Mouse (Mus musculus): ENCODE results near the gene Tctn3. TPM values are rescaled to one million over a fixed set of nuclear protein-coding genes. Genes with fewer than 3 reads are reported as not detected.
A peak's percentile ranks its signal among the peaks of the same experiment; 100 is the strongest.
"Not testable (repeated sequence)": the region's sequence is repeated elsewhere in the genome, so short reads cannot be mapped to it uniquely, and the experiment has no call there.

The Tctn3 gene
- total RNA-seq, 4 experiments from 2014 or later, result 1.1 to 2.2 (median 1.6) TPM

- no peak for DNase-seq (ENCODE audit: low spot score in 2 of 2)
Observed at GRCm38 (mm10) chr19:40628950-40629349, 16.9 kb upstream of the Tctn3 start.

- no peak for DNase-seq (ENCODE audit: low spot score in 2 of 2)
Observed at GRCm38 (mm10) chr19:40625935-40626334, 13.9 kb upstream of the Tctn3 start.

- DNase-seq (ENCODE audit: low spot score in 2 of 2), result not testable (repeated sequence)
Observed at GRCm38 (mm10) chr19:40621616-40622015, 9.6 kb upstream of the Tctn3 start.

- no peak for DNase-seq (ENCODE audit: low spot score in 2 of 2)
Observed at GRCm38 (mm10) chr19:40616021-40616420, 4.0 kb upstream of the Tctn3 start.

GRCm38 (mm10) chr19:40614811-40615210, 2.8 kb upstream of the Tctn3 start:
- DNase-seq (ENCODE audit: low spot score in 2 of 2), result no peak

GRCm38 (mm10) chr19:40607676-40608075, 4.4 kb downstream of the Tctn3 start:
- no peak for DNase-seq (ENCODE audit: low spot score in 2 of 2)

- DNase-seq (ENCODE audit: low spot score in 2 of 2), result no peak
Observed at GRCm38 (mm10) chr19:40605189-40605588, 6.8 kb downstream of the Tctn3 start.

GRCm38 (mm10) chr19:40601870-40602269, 10.2 kb downstream of the Tctn3 start:
- DNase-seq (ENCODE audit: low spot score in 2 of 2), result no peak

GRCm38 (mm10) chr19:40600846-40601245, 11.2 kb downstream of the Tctn3 start:
- not testable (repeated sequence) for DNase-seq (ENCODE audit: low spot score in 2 of 2)

GRCm38 (mm10) chr19:40595831-40596230, 16.2 kb downstream of the Tctn3 start:
- DNase-seq (ENCODE audit: low spot score in 2 of 2), result no peak

- no peak for DNase-seq (ENCODE audit: low spot score in 2 of 2)
Observed at GRCm38 (mm10) chr19:40595231-40595630, 16.8 kb downstream of the Tctn3 start.

- DNase-seq (ENCODE audit: low spot score in 2 of 2), result no peak
Observed at GRCm38 (mm10) chr19:40589530-40589880, 22.5 kb downstream of the Tctn3 start.

- peak; percentile 77 to 79 for DNase-seq (ENCODE audit: low spot score in 2 of 2)
Observed at GRCm38 (mm10) chr19:40588847-40589529, 23.0 kb downstream of the Tctn3 start.

GRCm38 (mm10) chr19:40588293-40588654, 23.8 kb downstream of the Tctn3 start, which contains the start of gene Aldh18a1:
Gene Aldh18a1, minus strand, starts transcription at chr19:40588463.
- DNase-seq (ENCODE audit: low spot score in 2 of 2), result peak; percentile 82 to 83

- no peak for DNase-seq (ENCODE audit: low spot score in 2 of 2)
Observed at GRCm38 (mm10) chr19:40587491-40588292, 24.3 kb downstream of the Tctn3 start.

- DNase-seq (ENCODE audit: low spot score in 2 of 2), result no peak
Observed at GRCm38 (mm10) chr19:40586908-40587307, 25.1 kb downstream of the Tctn3 start.

GRCm38 (mm10) chr19:40581662-40582061, 30.4 kb downstream of the Tctn3 start:
- no peak for DNase-seq (ENCODE audit: low spot score in 2 of 2)

- no peak for DNase-seq (ENCODE audit: low spot score in 2 of 2)
Observed at GRCm38 (mm10) chr19:40580902-40581301, 31.1 kb downstream of the Tctn3 start.

GRCm38 (mm10) chr19:40575438-40575837, 36.6 kb downstream of the Tctn3 start:
- no peak for DNase-seq (ENCODE audit: low spot score in 2 of 2)

- no peak for DNase-seq (ENCODE audit: low spot score in 2 of 2)
Observed at GRCm38 (mm10) chr19:40570726-40571125, 41.3 kb downstream of the Tctn3 start.

GRCm38 (mm10) chr19:40567616-40568015, 44.4 kb downstream of the Tctn3 start:
- no peak for DNase-seq (ENCODE audit: low spot score in 2 of 2)

GRCm38 (mm10) chr19:40563880-40564645, 48.0 kb downstream of the Tctn3 start:
- DNase-seq (ENCODE audit: low spot score in 2 of 2), result no peak

Measured in gastrocnemius, adult 8-10 months (tissue).